Mouse (Mus musculus) myocyte (in vitro differentiated cells): ENCODE measurements at regions not wholly inside any gene's neighbourhood (a gene's known extent, or its start where the extent isn't known, plus 50 kb on each side); places are given as distances from the start of the nearest gene placed in this dataset.
"Not testable (repeated sequence)": the region's sequence is repeated elsewhere in the genome, so short reads cannot be mapped to it uniquely, and the experiment has no call there.

Experiments used
- H3K27me3 ChIP-seq: one replicate; pipeline ENCODE4 v1.6.1; 2011; ENCODE audit not compliant: control insufficient read depth, insufficient read depth, insufficient read length
- H3K36me3 ChIP-seq: one replicate; pipeline ENCODE4 v1.6.1; 2011; ENCODE audit not compliant: control insufficient read depth, insufficient read depth
- H3K4me2 ChIP-seq: one replicate; pipeline ENCODE4 v1.6.1; 2011; ENCODE audit warnings: low read depth, control low read depth
- H3K4me3 ChIP-seq: one replicate; pipeline ENCODE4 v1.5.1; 2011; ENCODE audit warnings: mild to moderate bottlenecking, control low read depth, moderate library complexity
- H3K79me2 ChIP-seq: one replicate; pipeline ENCODE4 v1.6.1; 2011; ENCODE audit not compliant: control insufficient read depth, insufficient read depth
- H3ac ChIP-seq: one replicate; pipeline ENCODE4 v1.6.1; 2011; ENCODE audit not compliant: control insufficient read depth, insufficient read length
- CEBPB ChIP-seq: IDR thresholded peaks from 2 replicates; pipeline ENCODE4 v1.6.1; 2011; ENCODE audit warnings: mild to moderate bottlenecking, moderate library complexity; ENCODE audit not compliant: poor library complexity, insufficient read depth, severe bottlenecking
- E2F4 ChIP-seq: IDR thresholded peaks from one replicate; pipeline ENCODE4 v1.6.1; 2011; ENCODE audit warnings: mild to moderate bottlenecking, control low read depth, moderate library complexity; ENCODE audit not compliant: insufficient read depth
- MAX ChIP-seq: IDR thresholded peaks from one replicate; pipeline ENCODE4 v1.6.1; 2011; ENCODE audit warnings: low read depth, mild to moderate bottlenecking, control low read depth
- MYOD1 ChIP-seq, 3 experiments: IDR thresholded peaks; one replicate each; pipeline ENCODE4 v1.6.1; 2011; ENCODE audit warnings: control low read depth in 2 of 3, low read depth in 2 of 3, mild to moderate bottlenecking in 2 of 3, moderate library complexity in 1 of 3; ENCODE audit not compliant: insufficient read length in 2 of 3, control insufficient read depth in 1 of 3
- MYOG ChIP-seq, 3 experiments: IDR thresholded peaks; one replicate each; pipeline ENCODE4 v1.6.1; 2011; ENCODE audit warnings: control low read depth in 2 of 3, low read depth in 2 of 3, mild to moderate bottlenecking in 2 of 3; ENCODE audit not compliant: insufficient read length in 2 of 3, control insufficient read depth in 1 of 3, insufficient read depth in 1 of 3
- POLR2A ChIP-seq: IDR thresholded peaks from one replicate; pipeline ENCODE4 v1.6.1; 2011; ENCODE audit warnings: low read depth, mild to moderate bottlenecking, control low read depth, moderate library complexity; ENCODE audit not compliant: insufficient read length
- POLR2AphosphoS2 ChIP-seq: IDR thresholded peaks from one replicate; pipeline ENCODE4 v1.6.1; 2011; ENCODE audit warnings: low read depth, control low read depth; ENCODE audit not compliant: insufficient read length
- REST ChIP-seq: IDR thresholded peaks from one replicate; pipeline ENCODE4 v1.6.1; 2011; ENCODE audit warnings: mild to moderate bottlenecking, control low read depth, moderate library complexity; ENCODE audit not compliant: insufficient read depth, insufficient read length
- SRF ChIP-seq: IDR thresholded peaks from one replicate; pipeline ENCODE4 v1.6.1; 2011; ENCODE audit warnings: low read depth; ENCODE audit not compliant: control insufficient read depth, insufficient read length
- TCF12 ChIP-seq: IDR thresholded peaks from one replicate; pipeline ENCODE4 v1.6.1; 2011; ENCODE audit warnings: mild to moderate bottlenecking, control low read depth; ENCODE audit not compliant: poor library complexity, insufficient read depth, severe bottlenecking
- TCF3 ChIP-seq: IDR thresholded peaks from one replicate; pipeline ENCODE4 v1.6.1; 2011; ENCODE audit warnings: low read depth, control low read depth; ENCODE audit not compliant: insufficient read length
- USF1 ChIP-seq: IDR thresholded peaks from one replicate; pipeline ENCODE4 v1.6.1; 2011; ENCODE audit warnings: low read depth, mild to moderate bottlenecking, control low read depth, moderate library complexity

DNA sequence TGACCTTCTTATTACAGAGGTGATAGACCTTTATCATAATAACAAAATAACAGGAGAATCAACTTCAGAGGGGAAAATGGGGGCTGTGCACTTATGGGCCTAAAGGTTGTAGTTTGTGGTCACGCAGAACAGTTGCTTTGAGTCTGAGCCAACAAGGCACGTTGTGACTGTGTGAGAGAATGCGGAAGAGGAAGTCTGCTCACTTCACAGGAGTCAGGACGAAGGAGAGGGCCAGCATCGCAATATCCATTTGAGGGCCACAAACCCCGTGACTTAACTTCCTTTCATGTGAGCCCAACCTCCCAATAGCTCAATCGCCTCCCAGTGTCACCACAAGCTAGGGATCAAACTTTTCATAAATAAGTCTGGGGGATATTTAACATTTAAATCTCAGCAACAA lies 246.6 kb upstream of the Jarid2 start:
- Histone ChIP-seq H3K4me2 (no peak overlapping the region), H3K27me3 (no peaks in the 10 kb centered on the region), H3K79me2 (no peaks in the 10 kb centered on the region), H3K4me3 (no peak overlapping the region), H3K36me3 (no peaks in the 10 kb centered on the region), H3ac (no peak overlapping the region)
- no peak for TF ChIP-seq POLR2AphosphoS2
- no peak for TF ChIP-seq MYOD1 (IDR thresholded peaks at IDR 0.05; ENCODE audit: control insufficient read depth in 1 of 3, insufficient read length in 2 of 3, low read depth in 2 of 3)
- no peak for TF ChIP-seq CEBPB
- no peak for TF ChIP-seq USF1
- TF ChIP-seq TCF3, result no peak
- TF ChIP-seq MAX, result no peak
- TF ChIP-seq POLR2A, result no peak
- TF ChIP-seq E2F4, result no peak
- TF ChIP-seq MYOG (IDR thresholded peaks at IDR 0.05; ENCODE audit: control insufficient read depth in 1 of 3, insufficient read depth in 1 of 3, insufficient read length in 2 of 3, low read depth in 2 of 3), result no peak

DNA sequence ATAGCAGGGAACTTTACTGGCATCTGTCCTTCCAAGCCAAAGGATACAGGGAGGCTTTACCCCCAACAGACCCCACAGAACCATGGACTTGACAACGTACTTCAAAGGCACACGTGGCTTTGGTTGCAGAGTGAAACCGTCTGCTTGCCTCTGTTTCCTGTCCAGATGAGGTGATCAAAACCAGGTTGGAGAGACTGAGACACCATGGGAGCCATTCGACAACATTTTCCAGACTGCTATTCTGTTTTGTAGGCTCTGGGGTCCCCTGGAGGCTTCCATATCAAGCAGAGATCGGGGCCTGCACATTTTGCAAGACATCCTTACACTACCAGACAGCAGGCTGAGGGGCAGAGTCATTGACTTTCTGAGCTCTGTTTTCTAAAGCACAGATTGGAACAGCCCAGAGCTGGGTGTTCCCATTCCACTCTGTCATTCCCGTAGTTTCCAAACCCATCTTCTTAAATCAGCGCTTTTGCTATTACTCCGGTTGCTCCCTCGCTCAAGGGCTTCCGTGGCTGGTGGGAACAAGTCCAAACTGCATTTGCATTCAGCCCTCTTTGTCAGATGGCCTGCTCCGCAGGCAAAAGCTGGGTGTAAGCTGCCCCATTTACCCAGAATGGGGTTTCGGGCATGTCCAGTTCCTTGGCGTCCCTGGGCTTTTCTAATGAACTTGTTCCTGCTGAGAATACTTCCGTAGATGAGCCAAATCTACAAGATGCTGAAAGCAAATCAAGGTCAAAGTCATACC lies 244.5 kb upstream of the Jarid2 start:
- no peaks in the 10 kb centered on the region for H3K36me3 ChIP-seq
- H3K4me2 ChIP-seq, result no peak overlapping the region
- H3K27me3 ChIP-seq, result no peaks in the 10 kb centered on the region
- TF ChIP-seq POLR2A (no peak), SRF (no peak), MYOG (IDR thresholded peaks at IDR 0.05; ENCODE audit: control insufficient read depth in 1 of 3, insufficient read depth in 1 of 3, insufficient read length in 2 of 3, low read depth in 2 of 3) (no peak), TCF12 (no peak), CEBPB (no peak)
- no peaks in the 10 kb centered on the region for H3K79me2 ChIP-seq
- no peak overlapping the region for H3K4me3 ChIP-seq
- no peak overlapping the region for H3ac ChIP-seq

DNA sequence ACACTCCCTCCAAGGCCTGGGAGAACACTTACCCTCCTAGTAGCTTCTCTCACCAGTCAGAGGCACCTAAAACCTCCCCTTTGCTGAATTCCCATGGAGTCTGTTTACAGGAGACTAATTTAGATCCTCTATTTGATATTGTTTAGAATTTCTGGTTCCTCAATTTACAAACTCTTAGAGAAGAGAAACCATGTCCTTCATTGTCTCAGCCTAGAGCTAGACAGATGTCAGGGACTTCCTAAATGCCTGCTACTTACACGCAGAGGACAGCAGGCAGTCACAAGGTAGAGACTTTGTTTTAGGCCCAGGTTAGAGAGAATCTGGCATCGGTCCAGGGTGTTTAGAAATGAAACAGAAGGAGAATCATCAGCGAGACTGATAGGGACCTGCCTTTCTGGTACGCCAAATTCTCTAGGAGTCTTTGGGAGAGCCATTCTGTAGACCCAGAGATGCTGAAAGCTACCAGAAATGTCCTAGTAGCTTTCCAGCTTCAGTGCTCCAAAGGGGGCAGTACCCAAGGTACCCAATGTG lies 238.3 kb upstream of the Jarid2 start:
- Histone ChIP-seq H3K4me2 (no peak overlapping the region), H3K36me3 (no peaks in the 10 kb centered on the region), H3ac (no peak overlapping the region), H3K79me2 (no peaks in the 10 kb centered on the region), H3K27me3 (no peaks in the 10 kb centered on the region), H3K4me3 (no peak overlapping the region)
- TF ChIP-seq TCF12, result no peak
- no peak for TF ChIP-seq MAX
- no peak for TF ChIP-seq USF1
- TF ChIP-seq TCF3, result no peak
- TF ChIP-seq MYOD1 (IDR thresholded peaks at IDR 0.05; ENCODE audit: control insufficient read depth in 1 of 3, insufficient read length in 2 of 3, low read depth in 2 of 3), result no peak
- TF ChIP-seq REST, result no peak
- TF ChIP-seq SRF, result no peak
- TF ChIP-seq E2F4, result no peak
- no peak for TF ChIP-seq POLR2AphosphoS2
- no peak for TF ChIP-seq MYOG (IDR thresholded peaks at IDR 0.05; ENCODE audit: control insufficient read depth in 1 of 3, insufficient read depth in 1 of 3, insufficient read length in 2 of 3, low read depth in 2 of 3)
- no peak for TF ChIP-seq POLR2A
- TF ChIP-seq CEBPB, result no peak

DNA sequence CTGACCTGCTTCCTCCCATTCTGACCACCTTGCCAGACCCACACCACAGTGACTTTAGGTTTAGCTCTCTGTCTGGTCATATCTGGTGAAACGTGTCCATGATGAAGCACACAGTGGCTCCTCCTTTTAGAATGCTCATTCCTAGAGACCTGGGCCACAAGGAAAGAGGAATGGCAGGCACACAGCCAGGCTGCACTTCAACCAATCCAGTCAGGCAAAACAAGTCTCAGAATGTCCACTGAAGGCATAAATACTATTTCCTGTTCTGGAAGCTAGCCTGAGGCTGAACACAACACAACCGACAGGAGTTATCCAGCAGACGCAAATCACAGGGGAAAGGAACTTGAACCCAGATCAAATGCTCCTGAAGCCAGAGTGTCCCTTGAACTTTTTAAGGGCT lies 235.4 kb upstream of the Jarid2 start:
- Histone ChIP-seq H3K4me3 (no peak overlapping the region), H3K27me3 (no peaks in the 10 kb centered on the region), H3K4me2 (no peak overlapping the region), H3K79me2 (no peaks in the 10 kb centered on the region), H3K36me3 (no peaks in the 10 kb centered on the region), H3ac (no peak overlapping the region)
- TF ChIP-seq MYOG (IDR thresholded peaks at IDR 0.05; ENCODE audit: control insufficient read depth in 1 of 3, insufficient read depth in 1 of 3, insufficient read length in 2 of 3, low read depth in 2 of 3), result no peak

DNA sequence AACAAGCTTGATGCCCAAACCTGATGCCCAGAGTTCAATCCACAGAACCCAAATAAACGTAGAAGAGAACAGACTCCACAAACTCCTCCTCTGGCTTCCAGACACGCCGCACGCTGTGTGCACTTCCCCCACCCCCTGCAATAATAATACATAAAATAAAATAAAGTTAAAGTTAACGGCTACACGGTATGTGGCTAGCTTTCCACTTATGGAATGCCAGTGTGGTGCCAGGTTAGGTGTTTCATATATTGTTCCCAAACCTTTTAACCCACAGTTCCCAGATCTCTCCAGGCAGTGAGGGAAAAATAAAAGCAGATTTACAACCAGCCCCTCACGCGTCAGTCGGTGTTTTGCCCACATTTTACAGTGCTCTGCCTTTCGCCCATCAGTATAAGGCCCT lies 233.8 kb upstream of the Jarid2 start:
- Histone ChIP-seq H3K36me3 (no peaks in the 10 kb centered on the region), H3K27me3 (no peaks in the 10 kb centered on the region), H3K4me3 (no peak overlapping the region), H3K4me2 (no peak overlapping the region), H3ac (no peak overlapping the region), H3K79me2 (no peaks in the 10 kb centered on the region)
- TF ChIP-seq MAX, result no peak

DNA sequence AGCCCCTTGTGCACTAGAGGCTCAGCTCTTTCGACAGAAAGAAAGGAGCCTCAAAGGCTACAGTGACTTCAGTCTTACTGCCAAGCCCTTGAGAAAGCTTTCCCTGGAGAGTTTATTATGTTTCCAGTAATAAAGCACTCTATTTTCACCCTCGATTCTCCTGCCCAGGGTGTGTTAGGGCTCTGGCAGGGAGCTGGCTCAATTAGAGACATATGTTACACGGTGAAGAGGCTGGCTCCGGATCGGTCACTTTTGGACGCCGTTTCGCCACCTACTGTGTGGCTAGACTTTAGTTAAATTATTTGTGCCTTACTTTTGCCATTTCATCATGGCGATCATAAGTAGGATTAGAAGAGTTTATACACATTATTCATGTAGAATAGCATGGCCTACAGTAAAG lies 232.7 kb upstream of the Jarid2 start:
- Histone ChIP-seq H3K4me2 (no peak overlapping the region), H3K36me3 (no peaks in the 10 kb centered on the region), H3K79me2 (no peaks in the 10 kb centered on the region), H3ac (no peak overlapping the region), H3K4me3 (no peak overlapping the region), H3K27me3 (no peaks in the 10 kb centered on the region)
- TF ChIP-seq MYOG (IDR thresholded peaks at IDR 0.05; ENCODE audit: control insufficient read depth in 1 of 3, insufficient read depth in 1 of 3, insufficient read length in 2 of 3, low read depth in 2 of 3), result no peak

DNA sequence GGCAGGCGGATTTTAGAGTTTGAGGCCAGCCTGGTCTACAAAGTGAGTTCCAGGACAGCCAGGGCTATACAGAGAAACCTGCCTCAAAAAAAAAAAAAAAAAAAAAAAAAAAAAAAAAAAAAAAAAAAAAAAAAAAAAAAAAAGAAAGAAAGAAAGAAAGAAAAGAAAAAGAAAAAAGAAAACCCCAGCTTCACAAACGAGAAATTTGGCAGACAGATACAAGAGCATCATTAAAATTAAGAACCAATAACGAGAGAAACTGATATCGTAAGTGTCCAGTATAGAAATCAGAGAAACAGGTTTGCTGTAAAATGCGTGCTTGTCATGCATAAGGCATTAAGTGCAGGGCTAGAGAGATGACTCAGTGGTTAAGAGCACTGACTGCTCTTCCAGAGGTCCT lies 228.4 kb upstream of the Jarid2 start:
- H3K4me2 ChIP-seq, H3K27me3 ChIP-seq, H3K79me2 ChIP-seq, H3K36me3 ChIP-seq, H3K4me3 ChIP-seq, H3ac ChIP-seq: not testable (repeated sequence)
